Mouse (Mus musculus): ENCODE measurements around the gene Hadhb.
"Not testable (repeated sequence)": the region's sequence is repeated elsewhere in the genome, so short reads cannot be mapped to it uniquely, and the experiment has no call there.

Gene Hadhb

GRCm38 (mm10) chr5:30172115-30172514 is 17.1 kb downstream of the Hadhb start:
- intact Hi-C loops (cut with DNase I): no loop called here

GRCm38 (mm10) chr5:30172931-30173692 is 18.1 kb downstream of the Hadhb start:
- intact Hi-C loops (cut with DNase I): no loop called here

- intact Hi-C loops (cut with DNase I): no loop called here
Observed at GRCm38 (mm10) chr5:30175811-30176210, 20.8 kb downstream of the Hadhb start.

GRCm38 (mm10) chr5:30187687-30188485 is 32.8 kb downstream of the Hadhb start:
- intact Hi-C loops (cut with DNase I): no loop called here

GRCm38 (mm10) chr5:30192452-30192851 is 37.4 kb downstream of the Hadhb start:
- intact Hi-C loops (cut with DNase I): no loop called here

GRCm38 (mm10) chr5:30195340-30195739 is 40.3 kb downstream of the Hadhb start:
- intact Hi-C loops (cut with DNase I): loop anchor here (5.0 kb wide), 1 partner anchor 83 kb away; no protein-coding TSS in a partner anchor

GRCm38 (mm10) chr5:30198257-30198656 is 43.2 kb downstream of the Hadhb start:
- intact Hi-C loops (cut with DNase I): loop anchor here (5.0 kb wide), 1 partner anchor 86 kb away; no protein-coding TSS in a partner anchor

- intact Hi-C loops (cut with DNase I): no loop called here
Observed at GRCm38 (mm10) chr5:30201521-30201920, 46.5 kb downstream of the Hadhb start.

- intact Hi-C loops (cut with DNase I): no loop called here
Observed at GRCm38 (mm10) chr5:30202221-30202620, 47.2 kb downstream of the Hadhb start.

GRCm38 (mm10) chr5:30203216-30203885 is 48.3 kb downstream of the Hadhb start:
- intact Hi-C loops (cut with DNase I): no loop called here

GRCm38 (mm10) chr5:30204441-30204840 is 49.4 kb downstream of the Hadhb start:
- intact Hi-C loops (cut with DNase I): no loop called here

GRCm38 (mm10) chr5:30205034-30205433 is 50.0 kb downstream of the Hadhb start:
- intact Hi-C loops (cut with DNase I): no loop called here

- intact Hi-C loops (cut with DNase I): no loop called here
Observed at GRCm38 (mm10) chr5:30205493-30205892, 50.4 kb downstream of the Hadhb start, which contains the start of gene Adgrf3. Adgrf3 (minus strand) TSS chr5:30205722.

GRCm38 (mm10) chr5:30207276-30207675 is 52.2 kb downstream of the Hadhb start:
- intact Hi-C loops (cut with DNase I): no loop called here

GRCm38 (mm10) chr5:30210758-30211157 is 55.7 kb downstream of the Hadhb start:
- intact Hi-C loops (cut with DNase I): not testable (repeated sequence)

- intact Hi-C loops (cut with DNase I): loop anchor here (5.0 kb wide), 1 partner anchor 267 kb away; no protein-coding TSS in a partner anchor
Observed at GRCm38 (mm10) chr5:30214889-30215288, 59.8 kb downstream of the Hadhb start.

- intact Hi-C loops (cut with DNase I): loop anchor here (5.0 kb wide), 1 partner anchor 266 kb away; no protein-coding TSS in a partner anchor
Observed at GRCm38 (mm10) chr5:30215970-30216369, 60.9 kb downstream of the Hadhb start.

- intact Hi-C loops (cut with DNase I): loop anchor here (5.0 kb wide), 1 partner anchor 263 kb away; no protein-coding TSS in a partner anchor
Observed at GRCm38 (mm10) chr5:30219715-30220114, 64.7 kb downstream of the Hadhb start.

GRCm38 (mm10) chr5:30220666-30221065 is 65.6 kb downstream of the Hadhb start:
- intact Hi-C loops (cut with DNase I): no loop called here

- intact Hi-C loops (cut with DNase I): no loop called here
Observed at GRCm38 (mm10) chr5:30222681-30223080, 67.6 kb downstream of the Hadhb start.

GRCm38 (mm10) chr5:30230901-30231300 is 75.9 kb downstream of the Hadhb start:
- intact Hi-C loops (cut with DNase I): no loop called here

Measured in adrenal gland (tissue).